Mouse (Mus musculus) C2C12 (cell line): ENCODE data around the gene Kpnb1.
"Not testable (repeated sequence)": the region's sequence is repeated elsewhere in the genome, so short reads cannot be mapped to it uniquely, and the experiment has no call there.

Experiments used
- CTCF ChIP-seq: IDR thresholded peaks from one replicate; pipeline ENCODE4 v1.5.1; 2011; ENCODE audit not compliant: control insufficient read depth, insufficient read depth, insufficient read length
- USF1 ChIP-seq: IDR thresholded peaks from one replicate; pipeline ENCODE4 v1.6.1; 2011; ENCODE audit warnings: low read depth, mild to moderate bottlenecking, control low read depth, moderate library complexity

DNA sequence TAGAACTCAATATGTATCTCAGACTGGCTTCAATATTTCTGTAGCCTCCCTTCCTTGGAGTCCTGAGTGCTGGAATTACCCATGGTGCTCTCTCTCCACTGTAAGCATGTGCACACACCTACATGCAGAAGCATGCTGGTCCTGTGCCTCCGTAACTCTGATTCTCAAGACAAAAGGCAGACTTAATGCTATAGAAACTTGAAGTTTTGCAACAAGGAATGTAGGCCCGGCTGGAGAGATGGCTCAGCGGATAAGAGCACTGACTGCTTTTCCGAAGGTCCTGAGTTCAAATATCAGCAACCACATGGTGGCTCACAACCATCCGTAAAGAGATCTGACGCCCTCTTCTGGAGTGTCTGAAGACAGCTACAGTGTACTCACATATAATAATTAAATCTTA is 2.0 kb upstream of the Kpnb1 start:
- TF ChIP-seq USF1, CTCF: not testable (repeated sequence)
